Mouse (Mus musculus): Measurements from ENCODE around the gene Cflar. TPM values are rescaled to one million over a fixed set of nuclear protein-coding genes. Genes with fewer than 3 reads are reported as not detected.
"Not testable (repeated sequence)": the region's sequence is repeated elsewhere in the genome, so short reads cannot be mapped to it uniquely, and the experiment has no call there.

Cflar gene
- polyA plus RNA-seq, 1 experiment from 2014 or later: 32.6 TPM

DNA sequence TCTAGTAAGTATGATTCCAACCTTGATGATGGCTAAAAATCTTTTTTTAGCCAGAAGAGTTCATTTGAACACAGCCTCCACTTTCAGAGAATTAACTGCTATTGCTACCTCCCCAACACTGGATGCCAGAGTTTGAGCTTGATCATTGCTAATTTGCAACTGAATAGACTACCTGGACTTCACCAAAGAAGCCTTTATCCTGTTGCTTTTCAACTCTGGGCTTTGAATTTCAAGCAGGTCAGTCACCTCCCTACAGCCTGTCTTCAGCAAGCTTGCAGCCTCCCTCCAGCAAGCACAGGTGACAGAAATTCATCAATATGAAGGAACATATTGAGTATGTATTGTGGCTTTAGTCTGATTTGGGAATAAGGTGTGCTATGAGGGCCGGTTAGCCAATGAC, 21.9 kb upstream of the Cflar start:
- H3K27me3 ChIP-seq (ENCODE audit: control insufficient read depth, insufficient read depth, low read length): no peaks in the 10 kb centered on the region
- no peak for ATAC-seq (replicated peaks; ENCODE audit: insufficient number of reproducible peaks, low FRiP score, low TSS enrichment)
- H3K4me1 ChIP-seq (ENCODE audit: control insufficient read depth, insufficient read depth, low read length): no peaks in the 10 kb centered on the region
- H3K9me3 ChIP-seq (replicated peaks; ENCODE audit: control insufficient read depth, low read length): no peaks in the 10 kb centered on the region
- 77% methylated on average over 1 of the region's 1 CpGs for WGBS (ENCODE audit: insufficient replicate concordance)
- H3K4me2 ChIP-seq: no peak overlapping the region
- H3K27ac ChIP-seq (ENCODE audit: low read depth, low read length): no peak overlapping the region
- H3K36me3 ChIP-seq (ENCODE audit: control insufficient read depth, insufficient read depth, low read length): no peaks in the 10 kb centered on the region
- H3K9ac ChIP-seq (ENCODE audit: low read depth, low read length): no peak overlapping the region
- H3K4me3 ChIP-seq (ENCODE audit: low read depth, low read length): no peak overlapping the region

DNA sequence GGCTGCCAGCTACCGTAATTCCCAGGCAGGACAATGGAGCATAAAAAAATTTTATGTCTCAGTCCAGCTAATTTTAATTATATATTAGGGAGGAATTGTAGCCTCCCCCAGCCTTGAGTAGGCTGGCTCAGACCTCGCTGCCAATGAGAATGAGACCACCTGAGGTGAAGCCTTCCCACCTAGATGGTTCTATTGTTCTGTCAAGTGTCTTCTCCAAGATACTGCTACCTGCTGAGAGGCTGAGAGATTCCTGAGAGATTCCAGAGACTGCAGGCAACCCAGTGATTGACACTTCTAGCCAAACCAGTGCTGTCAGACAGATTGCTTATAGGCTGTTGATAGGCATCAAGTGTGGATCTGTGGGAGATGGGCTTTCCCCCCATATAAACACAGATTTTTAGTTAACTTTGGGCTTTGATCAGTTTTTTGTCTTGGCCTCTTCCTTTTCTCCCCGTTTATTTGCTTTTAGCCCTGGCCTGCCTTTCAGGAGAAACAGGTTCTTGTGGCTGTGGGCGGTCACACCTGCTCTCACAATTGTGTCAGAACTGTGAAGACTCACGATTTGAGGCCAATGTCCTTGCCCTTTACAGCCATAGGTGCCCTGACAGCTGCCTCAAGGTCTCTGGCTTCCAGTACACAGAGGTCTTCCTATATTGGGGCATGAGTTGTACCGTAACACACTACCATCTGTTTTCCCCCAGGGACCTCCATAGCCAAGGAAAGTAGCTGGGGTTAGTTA, 21.1 kb upstream of the Cflar start:
- no peaks in the 10 kb centered on the region for H3K36me3 ChIP-seq (ENCODE audit: control insufficient read depth, insufficient read depth, low read length)
- no peaks in the 10 kb centered on the region for H3K27me3 ChIP-seq (ENCODE audit: control insufficient read depth, insufficient read depth, low read length)
- 66% methylated on average over 6 of the region's 6 CpGs for WGBS (ENCODE audit: insufficient replicate concordance)
- H3K4me1 ChIP-seq (ENCODE audit: control insufficient read depth, insufficient read depth, low read length): no peaks in the 10 kb centered on the region
- no peak for ATAC-seq (replicated peaks; ENCODE audit: insufficient number of reproducible peaks, low FRiP score, low TSS enrichment)
- H3K4me3 ChIP-seq (ENCODE audit: low read depth, low read length): no peak overlapping the region
- H3K27ac ChIP-seq (ENCODE audit: low read depth, low read length): no peak overlapping the region
- no peak overlapping the region for H3K9ac ChIP-seq (ENCODE audit: low read depth, low read length)
- H3K9me3 ChIP-seq (replicated peaks; ENCODE audit: control insufficient read depth, low read length): no peaks in the 10 kb centered on the region
- no peak overlapping the region for H3K4me2 ChIP-seq

DNA sequence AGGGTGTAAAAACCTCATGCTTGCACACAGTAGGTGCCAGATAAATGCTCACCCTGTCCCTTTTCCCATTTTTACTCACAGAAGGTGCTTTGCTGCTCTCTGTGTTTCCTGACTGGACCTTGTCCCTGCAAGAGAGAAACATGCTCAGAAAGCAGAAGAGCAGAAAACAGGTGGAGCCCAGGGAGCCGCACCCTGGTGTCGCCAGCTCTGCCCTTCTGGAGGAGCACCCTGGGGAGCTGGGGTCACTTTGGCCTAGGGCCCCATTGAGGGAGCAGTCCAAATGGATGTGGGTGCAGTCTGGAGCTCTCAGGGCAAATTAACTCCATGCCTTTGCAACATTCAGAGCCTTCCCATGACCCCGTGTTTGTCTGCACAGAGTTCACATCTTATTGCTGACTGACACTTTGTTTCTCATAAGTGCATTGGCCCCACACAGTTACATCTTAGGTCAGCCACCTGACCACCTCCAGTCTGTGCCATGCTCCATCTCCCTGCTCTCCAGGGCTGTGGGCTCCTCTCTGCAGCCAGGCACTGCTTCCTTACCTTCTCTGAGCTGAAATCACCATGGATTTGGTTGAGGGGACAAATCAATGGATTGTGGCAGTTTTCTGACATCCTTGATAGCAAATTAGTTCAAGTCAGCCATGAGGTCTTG, 20.3 kb upstream of the Cflar start:
- WGBS (ENCODE audit: insufficient replicate concordance): 54% methylated on average over 2 of the region's 3 CpGs
- H3K27me3 ChIP-seq (ENCODE audit: control insufficient read depth, insufficient read depth, low read length); H3K4me3 ChIP-seq (ENCODE audit: low read depth, low read length); ATAC-seq (replicated peaks; ENCODE audit: insufficient number of reproducible peaks, low FRiP score, low TSS enrichment); H3K27ac ChIP-seq (ENCODE audit: low read depth, low read length); H3K36me3 ChIP-seq (ENCODE audit: control insufficient read depth, insufficient read depth, low read length); H3K9ac ChIP-seq (ENCODE audit: low read depth, low read length); H3K4me2 ChIP-seq; H3K4me1 ChIP-seq (ENCODE audit: control insufficient read depth, insufficient read depth, low read length); H3K9me3 ChIP-seq (replicated peaks; ENCODE audit: control insufficient read depth, low read length): not testable (repeated sequence)

GRCm38 (mm10) chr1:58691718-58692117, 19.6 kb upstream of the Cflar start:
- H3K9ac ChIP-seq (ENCODE audit: low read depth, low read length); H3K9me3 ChIP-seq (replicated peaks; ENCODE audit: control insufficient read depth, low read length); H3K27ac ChIP-seq (ENCODE audit: low read depth, low read length); H3K4me3 ChIP-seq (ENCODE audit: low read depth, low read length); H3K4me2 ChIP-seq; H3K27me3 ChIP-seq (ENCODE audit: control insufficient read depth, insufficient read depth, low read length); ATAC-seq (replicated peaks; ENCODE audit: insufficient number of reproducible peaks, low FRiP score, low TSS enrichment); H3K36me3 ChIP-seq (ENCODE audit: control insufficient read depth, insufficient read depth, low read length); H3K4me1 ChIP-seq (ENCODE audit: control insufficient read depth, insufficient read depth, low read length): not testable (repeated sequence)
- WGBS (ENCODE audit: insufficient replicate concordance): 57% methylated on average over 1 of the region's 1 CpGs

GRCm38 (mm10) chr1:58693696-58694095, 17.6 kb upstream of the Cflar start:
- Histone ChIP-seq H3K36me3 (ENCODE audit: control insufficient read depth, insufficient read depth, low read length) (no peaks in the 10 kb centered on the region), H3K4me2 (no peak overlapping the region), H3K9me3 (replicated peaks; ENCODE audit: control insufficient read depth, low read length) (no peaks in the 10 kb centered on the region), H3K27me3 (ENCODE audit: control insufficient read depth, insufficient read depth, low read length) (no peaks in the 10 kb centered on the region), H3K4me1 (ENCODE audit: control insufficient read depth, insufficient read depth, low read length) (no peaks in the 10 kb centered on the region), H3K27ac (ENCODE audit: low read depth, low read length) (no peak overlapping the region), H3K4me3 (ENCODE audit: low read depth, low read length) (no peak overlapping the region), H3K9ac (ENCODE audit: low read depth, low read length) (no peak overlapping the region)
- ATAC-seq (replicated peaks; ENCODE audit: insufficient number of reproducible peaks, low FRiP score, low TSS enrichment): no peak
- 79% methylated on average over 1 of the region's 1 CpGs for WGBS (ENCODE audit: insufficient replicate concordance)

DNA sequence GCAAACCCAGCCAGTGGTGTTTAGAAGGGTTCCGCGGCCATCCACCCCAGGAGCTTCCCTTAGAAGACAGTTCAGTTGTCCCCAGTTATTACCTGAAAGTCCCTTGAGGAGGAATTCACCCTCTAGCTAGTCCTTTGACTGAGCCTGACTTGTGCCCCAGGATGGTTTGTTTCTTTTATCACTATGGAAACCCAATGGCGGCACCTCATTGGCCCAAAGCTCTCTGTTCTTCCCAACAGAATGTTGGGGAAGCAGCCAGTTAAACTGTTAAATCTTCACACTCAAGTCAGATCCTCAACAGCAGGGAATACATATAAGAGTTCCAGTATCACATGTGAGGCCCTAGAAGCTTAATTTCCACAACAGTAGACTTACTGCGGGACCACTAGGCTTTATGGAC, 15.5 kb upstream of the Cflar start, which contains the start of gene Als2cr12:
TSS of gene Als2cr12 (minus strand) at position 180 of the 400 bp plus-strand sequence.
- not testable (repeated sequence) for H3K4me1 ChIP-seq (ENCODE audit: control insufficient read depth, insufficient read depth, low read length); ATAC-seq (replicated peaks; ENCODE audit: insufficient number of reproducible peaks, low FRiP score, low TSS enrichment); H3K9ac ChIP-seq (ENCODE audit: low read depth, low read length); H3K27me3 ChIP-seq (ENCODE audit: control insufficient read depth, insufficient read depth, low read length); H3K4me3 ChIP-seq (ENCODE audit: low read depth, low read length); H3K9me3 ChIP-seq (replicated peaks; ENCODE audit: control insufficient read depth, low read length); H3K4me2 ChIP-seq; H3K36me3 ChIP-seq (ENCODE audit: control insufficient read depth, insufficient read depth, low read length); H3K27ac ChIP-seq (ENCODE audit: low read depth, low read length)
- WGBS (ENCODE audit: insufficient replicate concordance): 79% methylated on average over 4 of the region's 4 CpGs

- H3K27ac ChIP-seq (ENCODE audit: low read depth, low read length); ATAC-seq (replicated peaks; ENCODE audit: insufficient number of reproducible peaks, low FRiP score, low TSS enrichment); H3K36me3 ChIP-seq (ENCODE audit: control insufficient read depth, insufficient read depth, low read length); H3K4me3 ChIP-seq (ENCODE audit: low read depth, low read length); H3K4me1 ChIP-seq (ENCODE audit: control insufficient read depth, insufficient read depth, low read length); H3K27me3 ChIP-seq (ENCODE audit: control insufficient read depth, insufficient read depth, low read length); H3K9me3 ChIP-seq (replicated peaks; ENCODE audit: control insufficient read depth, low read length); H3K9ac ChIP-seq (ENCODE audit: low read depth, low read length); H3K4me2 ChIP-seq: not testable (repeated sequence)
- WGBS (ENCODE audit: insufficient replicate concordance): 45% methylated on average over 1 of the region's 1 CpGs
Observed at GRCm38 (mm10) chr1:58697607-58698006, 13.7 kb upstream of the Cflar start.

DNA sequence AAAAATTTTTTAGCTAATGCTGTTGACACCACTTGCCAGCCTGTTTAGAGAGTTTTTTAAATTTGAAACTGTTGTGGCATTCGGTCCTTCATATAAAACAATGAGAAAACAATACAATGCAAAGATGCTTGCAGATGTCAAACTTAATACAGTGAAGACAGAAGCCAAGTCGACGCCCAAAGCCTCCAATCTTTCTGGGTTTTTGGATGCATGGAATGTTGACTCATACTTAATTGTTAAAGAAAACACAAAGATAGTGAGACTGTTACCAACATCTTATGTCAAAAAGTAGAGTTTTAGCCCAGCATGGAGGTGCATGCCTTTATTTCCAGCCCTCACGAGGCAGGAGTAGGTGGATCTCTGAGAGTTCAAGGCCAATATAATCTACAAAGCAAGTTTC, 12.5 kb upstream of the Cflar start:
- no peaks in the 10 kb centered on the region for H3K27me3 ChIP-seq (ENCODE audit: control insufficient read depth, insufficient read depth, low read length)
- no peaks in the 10 kb centered on the region for H3K9me3 ChIP-seq (replicated peaks; ENCODE audit: control insufficient read depth, low read length)
- H3K4me1 ChIP-seq (ENCODE audit: control insufficient read depth, insufficient read depth, low read length): no peaks in the 10 kb centered on the region
- no peak overlapping the region for H3K4me3 ChIP-seq (ENCODE audit: low read depth, low read length)
- no peak for ATAC-seq (replicated peaks; ENCODE audit: insufficient number of reproducible peaks, low FRiP score, low TSS enrichment)
- no peak overlapping the region for H3K4me2 ChIP-seq
- H3K36me3 ChIP-seq (ENCODE audit: control insufficient read depth, insufficient read depth, low read length): no peaks in the 10 kb centered on the region
- WGBS (ENCODE audit: insufficient replicate concordance): 82% methylated on average over 4 of the region's 4 CpGs
- H3K9ac ChIP-seq (ENCODE audit: low read depth, low read length): no peak overlapping the region
- no peak overlapping the region for H3K27ac ChIP-seq (ENCODE audit: low read depth, low read length)

DNA sequence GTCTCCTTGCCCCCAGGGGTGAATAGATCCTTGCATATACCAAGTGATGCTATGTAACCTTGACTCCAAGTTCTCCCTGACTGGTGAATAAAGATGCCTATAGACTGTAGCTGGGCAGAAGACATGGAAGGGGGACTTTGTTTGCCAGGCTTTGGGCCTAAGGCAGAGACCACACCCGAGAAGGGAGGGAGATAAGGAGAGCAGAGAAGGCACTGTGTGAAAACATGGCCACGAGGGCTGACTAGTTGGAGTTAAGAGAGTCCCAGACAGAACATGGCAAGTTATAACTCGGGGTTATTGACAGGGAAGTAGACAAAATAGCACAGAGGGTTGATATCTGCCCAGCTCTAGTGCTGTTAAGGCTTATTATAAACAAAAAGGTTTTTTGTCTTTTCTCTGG, 11.3 kb upstream of the Cflar start:
- no peak overlapping the region for H3K4me2 ChIP-seq

More for the DNA sequence above, 11.3 kb upstream of the Cflar start:
- 39% methylated on average over 3 of the region's 3 CpGs for WGBS (ENCODE audit: insufficient replicate concordance)
- Histone ChIP-seq H3K27ac (ENCODE audit: low read depth, low read length) (no peak overlapping the region), H3K4me1 (ENCODE audit: control insufficient read depth, insufficient read depth, low read length) (no peaks in the 10 kb centered on the region), H3K4me3 (ENCODE audit: low read depth, low read length) (no peak overlapping the region), H3K9me3 (replicated peaks; ENCODE audit: control insufficient read depth, low read length) (no peaks in the 10 kb centered on the region), H3K36me3 (ENCODE audit: control insufficient read depth, insufficient read depth, low read length) (no peaks in the 10 kb centered on the region), H3K27me3 (ENCODE audit: control insufficient read depth, insufficient read depth, low read length) (no peaks in the 10 kb centered on the region), H3K9ac (ENCODE audit: low read depth, low read length) (no peak overlapping the region)
- no peak for ATAC-seq (replicated peaks; ENCODE audit: insufficient number of reproducible peaks, low FRiP score, low TSS enrichment)

Data from heart, embryonic 11.5 days (tissue).